Mouse (Mus musculus): ENCODE measurements around the gene Hamp.
"Not testable (repeated sequence)": the region's sequence is repeated elsewhere in the genome, so short reads cannot be mapped to it uniquely, and the experiment has no call there.

DNA sequence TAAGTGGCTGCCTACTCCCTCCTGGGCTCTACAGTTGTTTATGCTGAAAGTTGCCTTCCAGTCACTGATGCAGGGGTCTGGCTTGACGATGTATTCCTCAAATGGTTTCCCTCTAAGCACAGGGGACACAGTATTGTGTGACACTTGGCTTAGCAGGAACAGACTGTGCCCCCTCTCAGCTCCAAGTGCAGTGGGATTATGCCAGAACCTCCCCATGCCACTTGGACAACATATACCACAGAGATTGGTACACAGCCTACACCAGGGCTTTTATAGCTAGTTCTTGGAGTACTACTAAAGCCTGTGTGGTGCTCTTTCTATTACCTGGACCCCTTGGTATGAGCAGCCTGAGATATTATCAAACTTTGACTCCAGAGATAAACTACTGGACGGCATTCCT is 874 bp upstream of the Hamp start:
- not testable (repeated sequence) for TF ChIP-seq POLR2A (IDR thresholded peaks at IDR 0.05; ENCODE audit: low read depth, low read length); CTCF (IDR thresholded peaks at IDR 0.05; ENCODE audit: extremely low read depth, insufficient read length, insufficient replicate concordance, low read depth, low read length)

Measured in small intestine, adult 2 months (tissue).